Mouse (Mus musculus): ENCODE results near the gene Hs3st5.

GRCm38 (mm10) chr10:36557673-36558072, 51.1 kb downstream of the Hs3st5 start:
- TF ChIP-seq POLR2AphosphoS5 (IDR thresholded peaks at IDR 0.05; ENCODE audit: insufficient replicate concordance, low read depth, low read length) (no peak), CTCF (IDR thresholded peaks at IDR 0.05; ENCODE audit: low read depth, low read length) (no peak), TAL1 (conservative IDR thresholded peaks at IDR 0.05; ENCODE audit: low read depth, low read length) (no peak), GATA1 (IDR thresholded peaks at IDR 0.05; ENCODE audit: borderline replicate concordance, low read length) (no peak), GATA2 (IDR thresholded peaks at IDR 0.05; ENCODE audit: borderline replicate concordance, low read depth, low read length) (no peak)

Measured in G1E (cell line).